Mouse (Mus musculus) ES-E14 (cell line): ENCODE data around the gene Irf9. TPM values are rescaled to one million over a fixed set of nuclear protein-coding genes. Genes with fewer than 3 reads are reported as not detected.

Experiments used
- DNase-seq: peaks from one replicate; pipeline ENCODE4 v3.0.0-alpha.2; 2013; ENCODE audit warnings: low read depth, low spot score
- H3K27ac ChIP-seq: 2 replicates; pipeline ENCODE4 v1.5.1; 2012; ENCODE audit warnings: low read depth, mild to moderate bottlenecking, low read length, moderate library complexity, mixed read lengths; ENCODE audit not compliant: poor library complexity, insufficient read depth, severe bottlenecking
- H3K36me3 ChIP-seq: 2 replicates; pipeline ENCODE4 v1.6.1; 2012; ENCODE audit warnings: mild to moderate bottlenecking, low read length, moderate library complexity, mixed read lengths; ENCODE audit not compliant: control insufficient read depth, poor library complexity, insufficient read depth, severe bottlenecking
- H3K4me1 ChIP-seq, 2 experiments: fragments of 150-350 bp in 1 of 2; sonication (generic) in 1 of 2; 2 replicates each; pipeline ENCODE4 v1.6.1; 2012; ENCODE audit warnings: low read length in 2 of 2, mild to moderate bottlenecking in 1 of 2, mixed read lengths in 1 of 2; ENCODE audit not compliant: control insufficient read depth in 2 of 2, insufficient read depth in 2 of 2, poor library complexity in 1 of 2
- H3K4me3 ChIP-seq, 2 experiments: fragments of 150-350 bp in 1 of 2; sonication (generic) in 1 of 2; 2 replicates each; pipeline ENCODE4 v1.5.1; 2012; ENCODE audit warnings: low read length in 2 of 2, low read depth in 1 of 2, mild to moderate bottlenecking in 1 of 2, mixed read lengths in 1 of 2; ENCODE audit not compliant: insufficient read depth in 1 of 2, poor library complexity in 1 of 2, severe bottlenecking in 1 of 2
- H3K9ac ChIP-seq: 2 replicates; pipeline ENCODE4 v1.6.1; 2012; ENCODE audit warnings: low read depth, mild to moderate bottlenecking, low read length, mixed read lengths; ENCODE audit not compliant: poor library complexity, insufficient read depth, severe bottlenecking
- H3K9me3 ChIP-seq: fragments of 150-350 bp; sonication (generic); 2 replicates; pipeline ENCODE4 v1.6.1; 2012; ENCODE audit warnings: low read depth, mild to moderate bottlenecking, low read length; ENCODE audit not compliant: control insufficient read depth, insufficient read depth
- CHD2 ChIP-seq: IDR thresholded peaks from 2 replicates; pipeline ENCODE4 v1.6.1; 2014; ENCODE audit warnings: mild to moderate bottlenecking, low read depth, low read length, inconsistent platforms
- HCFC1 ChIP-seq: IDR thresholded peaks from 2 replicates; pipeline ENCODE4 v1.6.1; 2012; ENCODE audit warnings: low read length, inconsistent platforms, borderline replicate concordance; ENCODE audit not compliant: insufficient read depth
- MAFK ChIP-seq: IDR thresholded peaks from 2 replicates; pipeline ENCODE4 v1.6.1; 2014; ENCODE audit warnings: mild to moderate bottlenecking, low read depth, low read length, inconsistent platforms; ENCODE audit not compliant: insufficient read depth
- ZC3H11A ChIP-seq: IDR thresholded peaks from 2 replicates; pipeline ENCODE4 v1.6.1; 2012; ENCODE audit warnings: low read depth, mild to moderate bottlenecking, inconsistent platforms, low read length, borderline replicate concordance
- ZNF384 ChIP-seq: IDR thresholded peaks from 2 replicates; pipeline ENCODE4 v1.6.1; 2012; ENCODE audit warnings: low read depth, low read length, inconsistent platforms
- in situ Hi-C, 2 experiments: fragments of 600-800 bp; cut with MboI; formaldehyde crosslinking; loops; one replicate each; pipeline ENCODE4 v1.15.1; 2025; ENCODE audit warnings: low sequenced_read_pairs in 2 of 2, inconsistent platforms in 1 of 2; ENCODE audit not compliant: unreplicated experiment in 2 of 2
- total RNA-seq: library from RNA; depleted of rRNA; stranded (reverse); fragments of 300-350 nt; gene quantifications from 2 replicates; pipeline ENCODE4 v1.2.3, GENCODE M21; 2012

The Irf9 gene
- total RNA-seq, 1 experiment = 5.8 TPM

DNA sequence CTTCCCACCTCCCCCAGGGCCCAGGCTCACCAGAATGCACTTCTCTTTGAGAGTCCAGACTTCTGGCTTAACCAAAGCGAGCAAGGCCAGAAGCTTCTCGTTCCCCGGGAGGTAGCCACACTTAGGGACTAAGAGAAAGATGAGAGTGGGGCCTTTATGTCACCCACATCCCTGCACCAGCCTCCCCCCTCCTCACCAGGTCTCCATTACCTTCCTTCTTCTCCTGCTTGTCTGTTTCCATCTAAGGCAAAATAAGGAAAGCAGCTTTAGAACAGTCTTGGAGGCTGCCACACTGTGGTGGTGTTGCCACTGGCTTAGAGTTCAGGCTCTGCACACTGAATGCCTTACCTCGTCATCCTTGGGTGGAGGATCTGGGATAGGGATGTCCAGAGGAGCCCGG lies 14.1 kb upstream of the Irf9 start:
- in situ Hi-C loops = no loop called here
- Histone ChIP-seq H3K9ac (no peak overlapping the region), H3K4me1 (peaks cover 3 to 5% of the 10 kb centered on the region in 2 experiments; a peak in 2 of 4 replicates), H3K4me3 (no peak overlapping the region), H3K36me3 (peaks cover 2% of the 10 kb centered on the region; the same call in 1 of the 2 replicates), H3K27ac (no peak overlapping the region), H3K9me3 (no peaks in the 10 kb centered on the region)
- no peak for TF ChIP-seq CHD2
- no peak for TF ChIP-seq HCFC1
- TF ChIP-seq ZC3H11A = no peak
- no peak for TF ChIP-seq ZNF384
- no peak for TF ChIP-seq MAFK
- DNase-seq = no peak

DNA sequence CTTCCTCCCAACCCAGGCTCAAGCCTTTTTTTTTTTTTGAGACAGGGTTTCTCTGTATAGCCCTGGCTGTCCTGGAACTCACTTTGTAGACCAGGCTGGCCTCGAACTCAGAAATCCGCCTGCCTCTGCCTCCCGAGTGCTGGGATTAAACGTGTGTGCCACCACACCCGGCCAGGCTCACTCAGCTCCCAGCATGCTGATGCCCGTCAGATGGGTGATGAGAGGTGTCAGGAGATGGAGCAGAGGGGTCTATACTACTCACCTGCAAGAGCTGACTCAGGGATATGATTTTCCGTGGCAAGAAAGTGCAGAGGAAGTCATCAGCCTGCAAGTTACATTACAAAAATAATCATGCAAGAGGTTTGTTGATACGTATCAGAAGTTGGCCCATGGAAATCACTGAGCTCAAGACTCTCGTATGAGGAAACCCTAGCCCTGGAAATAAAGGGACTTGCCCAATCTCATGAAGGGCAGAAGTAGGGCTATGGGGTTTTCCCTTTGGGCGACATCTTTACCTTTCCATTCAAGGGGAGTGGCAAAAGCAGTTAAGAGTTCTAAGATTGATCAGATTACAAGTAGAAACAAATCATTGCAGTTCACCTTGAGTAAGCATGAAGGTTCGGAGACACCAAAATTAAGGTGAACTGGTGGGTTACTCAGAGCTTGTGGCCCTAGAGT lies 13.5 kb upstream of the Irf9 start:
- Histone ChIP-seq H3K4me3 (peak overlapping the region; percentile 81 to 86; a peak in 3 of 4 replicates), H3K9ac (no peak overlapping the region), H3K27ac (no peak overlapping the region), H3K9me3 (no peaks in the 10 kb centered on the region), H3K4me1 (peaks cover 3% of the 10 kb centered on the region in 2 experiments; a peak in 2 of 4 replicates), H3K36me3 (peaks cover 3% of the 10 kb centered on the region; the same call in 1 of the 2 replicates)
- no peak for TF ChIP-seq CHD2
- TF ChIP-seq ZC3H11A = no peak
- TF ChIP-seq MAFK = no peak
- TF ChIP-seq HCFC1 = no peak
- TF ChIP-seq ZNF384 = no peak
- no peak for DNase-seq
- in situ Hi-C loops = loop anchor here in 1 of 2 experiments (5.0 kb wide), 1 partner anchor 48 kb away; the partner anchor contains the start of gene Pck2

DNA sequence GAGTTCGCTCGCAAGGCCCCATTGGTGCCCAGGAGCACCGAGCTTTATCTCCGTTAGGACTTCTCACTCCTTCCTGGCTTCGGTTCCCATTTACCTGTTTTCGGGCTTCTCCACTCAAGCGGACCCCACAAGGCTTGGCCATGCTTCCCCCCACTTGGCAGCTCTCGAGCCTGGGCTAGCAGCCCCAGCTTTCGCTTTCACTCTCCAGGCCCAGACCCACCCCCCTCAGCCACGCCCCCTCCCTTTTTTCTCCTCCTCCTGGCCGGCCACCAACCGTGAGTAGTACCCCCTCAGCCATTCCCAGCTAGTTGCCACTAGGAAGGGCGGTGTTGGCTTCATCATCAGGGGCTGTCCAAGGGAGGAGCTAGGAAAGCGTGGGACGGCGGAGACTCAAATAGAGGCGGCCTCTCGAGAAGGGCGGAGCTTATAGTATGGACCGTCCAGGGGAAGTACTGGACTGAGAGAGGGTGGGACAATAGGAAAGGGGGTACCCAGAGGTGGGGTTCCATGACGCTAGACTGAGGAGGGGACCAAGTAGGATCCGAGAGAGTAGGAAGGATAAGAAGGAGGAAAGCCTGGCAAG lies 12.5 kb upstream of the Irf9 start, which contains the start of gene Psme2:
Gene Psme2, minus strand, starts transcription at position 366 of the 583 bp plus-strand sequence.
- Histone ChIP-seq H3K36me3 (peaks cover 11% of the 10 kb centered on the region; the same call in 1 of the 2 replicates), H3K9ac (peak within 1 kb of the TSS; percentile 85), H3K4me3 (peak within 1 kb of the TSS; percentile 81 to 86), H3K9me3 (no peaks in the 10 kb centered on the region), H3K27ac (peak within 1 kb of the TSS; percentile 75), H3K4me1 (peaks cover 0 to 3% of the 10 kb centered on the region in 2 experiments; a peak in 1 of 4 replicates)
- TF ChIP-seq ZNF384 = no peak
- TF ChIP-seq HCFC1 = no peak
- TF ChIP-seq ZC3H11A = no peak
- no peak for TF ChIP-seq CHD2
- TF ChIP-seq MAFK = no peak
- peak; percentile 97 for DNase-seq
- in situ Hi-C loops = loop anchor here in 1 of 2 experiments (5.0 kb wide), 1 partner anchor 49 kb away; the partner anchor contains the start of gene Pck2

DNA sequence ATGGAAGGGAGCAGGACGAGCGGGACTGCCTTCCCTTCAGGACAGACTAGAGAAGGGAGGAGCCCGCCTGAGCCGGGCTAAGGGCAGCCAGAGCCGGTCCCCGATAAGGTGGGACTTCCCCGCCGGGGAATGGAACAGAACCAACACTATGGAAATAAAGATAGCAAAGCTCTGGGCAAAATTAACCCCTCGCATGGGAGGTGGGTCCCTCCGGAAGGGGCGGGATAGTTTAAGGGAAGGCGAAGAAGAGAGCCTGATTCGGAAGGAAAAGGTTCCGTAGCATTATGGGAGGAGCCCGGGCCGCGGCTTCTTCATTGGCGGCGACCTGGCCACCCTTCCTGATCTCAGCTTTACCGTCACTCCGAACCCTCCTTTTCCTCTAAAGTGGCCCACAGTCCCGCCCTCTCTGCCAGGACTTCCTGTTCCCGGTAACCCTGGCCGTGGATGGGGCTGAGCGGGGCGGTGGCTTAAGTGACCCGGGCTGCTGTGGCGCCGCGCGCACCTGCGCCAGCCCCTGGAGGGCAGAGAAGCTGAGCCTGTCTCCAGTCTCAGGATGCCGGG lies 12.0 kb upstream of the Irf9 start, which contains the start of gene Rnf31:
Gene Rnf31, plus strand, starts transcription at position 378 of the 561 bp plus-strand sequence.
- peak; percentile 95 for DNase-seq
- H3K9me3 ChIP-seq = no peaks in the 10 kb centered on the region
- peak within 1 kb of the TSS; percentile 85 for H3K9ac ChIP-seq
- no peak for TF ChIP-seq MAFK
- no peak for TF ChIP-seq CHD2
- no peak for TF ChIP-seq ZNF384
- no peak for TF ChIP-seq ZC3H11A
- TF ChIP-seq HCFC1 = no peak
- in situ Hi-C loops = loop anchor here in 1 of 2 experiments (5.0 kb wide), 1 partner anchor 49 kb away; the partner anchor contains the start of gene Pck2
- peak within 1 kb of the TSS; percentile 81 to 86 for H3K4me3 ChIP-seq
- H3K4me1 ChIP-seq = peaks cover 0 to 3% of the 10 kb centered on the region in 2 experiments; a peak in 1 of 4 replicates
- H3K36me3 ChIP-seq = peaks cover 16% of the 10 kb centered on the region; the same call in 1 of the 2 replicates
- peak within 1 kb of the TSS; percentile 75 for H3K27ac ChIP-seq
